Mouse (Mus musculus): ENCODE data around the gene Rnf220. TPM values are rescaled to one million over a fixed set of nuclear protein-coding genes. Genes with fewer than 3 reads are reported as not detected.

The Rnf220 gene
- polyA plus RNA-seq, 1 experiment from 2014 or later: 63.3 TPM

DNA sequence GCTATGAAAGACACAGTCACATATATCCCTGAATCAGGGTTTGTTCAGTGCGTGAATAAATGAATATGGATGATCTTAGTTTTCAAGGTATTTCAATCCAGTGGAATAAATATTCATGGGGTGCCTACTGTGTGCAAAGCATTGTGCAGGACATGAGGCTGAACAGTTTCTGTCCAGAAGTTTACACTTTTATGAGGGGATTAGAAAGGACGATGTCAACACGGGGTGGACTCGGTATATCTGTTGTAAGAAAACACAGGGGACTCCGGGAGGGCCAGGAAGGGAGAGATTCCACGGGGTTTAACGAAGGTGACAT is 135.3 kb downstream of the Rnf220 start:
- DNase-seq (ENCODE audit: low spot score, missing footprints) (no peak), ATAC-seq (ENCODE audit: low FRiP score) (peak; percentile 71)
- H3K27me3 ChIP-seq (ENCODE audit: control insufficient read depth, insufficient read depth, low read length): peaks cover 34% of the 10 kb centered on the region
- peak overlapping the region; percentile 27; the same call in 1 of the 2 replicates for H3K4me2 ChIP-seq
- H3K9ac ChIP-seq (ENCODE audit: low read length): no peak overlapping the region
- no peaks in the 10 kb centered on the region for H3K9me3 ChIP-seq (ENCODE audit: control insufficient read depth, low read length)
- no peak overlapping the region for H3K4me3 ChIP-seq (ENCODE audit: low read depth, low read length)
- H3K27ac ChIP-seq (ENCODE audit: low read depth, low read length): no peak overlapping the region; the same call in 1 of the 2 replicates
- WGBS: 10% methylated on average over 7 of the region's 7 CpGs
- H3K36me3 ChIP-seq (ENCODE audit: control insufficient read depth, insufficient read depth, low read length): no peaks in the 10 kb centered on the region
- H3K4me1 ChIP-seq (ENCODE audit: control insufficient read depth, insufficient read depth, low read length): peaks cover 22% of the 10 kb centered on the region

DNA sequence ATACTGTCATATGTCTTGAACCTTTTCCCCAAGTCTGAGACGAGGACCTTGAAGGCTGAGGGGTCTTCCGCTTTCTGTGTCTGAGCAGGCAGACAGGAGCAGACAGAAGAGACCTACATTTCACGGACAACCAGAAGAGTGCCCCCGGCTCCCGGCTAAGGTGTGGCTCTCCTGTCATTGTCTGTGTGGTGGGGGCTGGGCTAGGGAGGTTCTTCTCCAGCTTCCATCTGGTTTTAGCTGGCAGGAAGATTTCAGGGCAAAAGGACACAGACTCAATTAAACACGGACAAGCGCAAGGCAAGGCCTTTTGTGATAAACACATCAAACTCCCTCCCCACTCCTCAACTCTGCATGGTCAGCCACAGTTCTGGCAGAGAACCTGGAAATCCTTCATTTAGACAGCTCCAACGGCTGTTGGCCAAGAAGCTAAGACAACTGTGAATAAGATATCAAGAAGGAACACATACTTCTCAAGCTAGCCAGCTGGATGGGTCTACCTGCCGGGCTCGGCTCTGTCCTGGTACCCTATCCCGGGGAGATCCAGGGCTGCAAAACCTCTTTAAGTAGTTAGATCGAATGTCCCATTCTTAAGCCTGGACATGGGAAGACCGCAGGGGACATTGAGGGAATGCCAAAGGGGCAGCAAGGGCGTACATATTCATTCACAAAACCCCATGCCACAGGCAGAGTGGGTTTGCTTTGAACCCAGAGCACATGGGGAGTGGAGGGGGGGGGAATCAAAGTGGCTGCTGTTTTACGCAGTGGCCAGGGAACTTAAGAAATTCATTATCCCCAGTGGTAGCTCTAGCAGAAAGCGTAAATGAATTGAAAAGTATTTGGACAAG is 135.9 kb downstream of the Rnf220 start:
- Histone ChIP-seq H3K4me3 (ENCODE audit: low read depth, low read length) (no peak overlapping the region), H3K27ac (ENCODE audit: low read depth, low read length) (no peak overlapping the region), H3K9ac (ENCODE audit: low read length) (no peak overlapping the region), H3K9me3 (ENCODE audit: control insufficient read depth, low read length) (no peaks in the 10 kb centered on the region), H3K4me2 (no peak overlapping the region), H3K27me3 (ENCODE audit: control insufficient read depth, insufficient read depth, low read length) (peaks cover 39% of the 10 kb centered on the region), H3K36me3 (ENCODE audit: control insufficient read depth, insufficient read depth, low read length) (no peaks in the 10 kb centered on the region), H3K4me1 (ENCODE audit: control insufficient read depth, insufficient read depth, low read length) (peaks cover 22% of the 10 kb centered on the region)
- WGBS: 41% methylated on average over 16 of the region's 16 CpGs
- no peak for DNase-seq (ENCODE audit: low spot score, missing footprints)
- peak; percentile 51 for ATAC-seq (ENCODE audit: low FRiP score)

DNA sequence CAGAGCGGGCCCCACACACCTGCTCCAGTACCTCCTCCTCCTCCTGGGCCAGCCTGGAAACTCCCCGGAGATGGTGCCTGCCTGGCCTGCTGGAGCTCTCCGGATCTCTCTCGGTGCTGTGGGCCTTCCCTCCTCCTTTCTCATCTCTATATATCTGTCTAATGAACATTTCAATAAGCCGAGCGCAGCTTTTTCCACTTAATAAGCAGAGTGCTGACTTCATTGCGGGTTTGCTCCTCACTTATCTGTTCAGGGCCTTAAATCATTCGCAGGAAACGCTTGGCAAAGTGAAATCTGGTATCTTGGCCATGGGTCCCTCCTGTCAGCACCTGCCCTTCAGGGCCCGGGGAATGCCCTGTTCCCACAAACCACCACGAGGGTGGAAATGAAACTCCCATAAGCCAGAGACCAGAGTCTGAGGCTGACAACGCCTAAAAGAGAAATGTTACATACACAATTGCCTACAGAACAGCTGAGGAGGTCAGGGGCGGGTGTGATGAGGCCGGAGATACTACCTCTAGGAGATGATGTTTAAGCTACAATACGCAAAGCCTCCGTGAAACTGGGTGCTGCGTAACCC is 137.0 kb downstream of the Rnf220 start:
- no peak for ATAC-seq (ENCODE audit: low FRiP score)
- 85% methylated on average over 17 of the region's 17 CpGs for WGBS
- Histone ChIP-seq H3K4me3 (ENCODE audit: low read depth, low read length) (no peak overlapping the region), H3K27ac (ENCODE audit: low read depth, low read length) (no peak overlapping the region), H3K36me3 (ENCODE audit: control insufficient read depth, insufficient read depth, low read length) (no peaks in the 10 kb centered on the region), H3K27me3 (ENCODE audit: control insufficient read depth, insufficient read depth, low read length) (peaks cover 41% of the 10 kb centered on the region), H3K9ac (ENCODE audit: low read length) (no peak overlapping the region), H3K4me2 (no peak overlapping the region), H3K4me1 (ENCODE audit: control insufficient read depth, insufficient read depth, low read length) (peaks cover 22% of the 10 kb centered on the region), H3K9me3 (ENCODE audit: control insufficient read depth, low read length) (no peaks in the 10 kb centered on the region)
- no peak for DNase-seq (ENCODE audit: low spot score, missing footprints)

DNA sequence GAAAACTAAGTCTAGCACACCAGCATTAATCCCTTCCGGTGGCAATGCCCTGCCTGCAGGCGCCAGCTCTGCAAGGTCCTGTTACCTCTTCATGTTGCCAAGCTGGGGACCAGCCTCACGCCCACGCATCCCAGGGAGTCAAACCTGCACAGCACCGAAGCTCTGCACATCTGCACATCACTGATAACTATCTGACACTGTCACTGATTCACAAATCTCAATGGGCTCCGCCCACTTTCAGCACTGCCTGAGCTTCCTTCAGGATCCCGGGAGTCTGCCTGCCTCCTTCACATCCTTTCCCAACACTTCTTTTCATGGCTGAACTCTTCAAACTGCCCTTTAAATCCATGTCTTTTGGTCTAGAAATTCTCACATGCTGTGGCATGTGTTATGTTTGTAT is 138.9 kb downstream of the Rnf220 start:
- ATAC-seq (ENCODE audit: low FRiP score): no peak
- Histone ChIP-seq H3K27me3 (ENCODE audit: control insufficient read depth, insufficient read depth, low read length) (peaks cover 28% of the 10 kb centered on the region), H3K4me3 (ENCODE audit: low read depth, low read length) (no peak overlapping the region), H3K9me3 (ENCODE audit: control insufficient read depth, low read length) (no peaks in the 10 kb centered on the region), H3K36me3 (ENCODE audit: control insufficient read depth, insufficient read depth, low read length) (no peaks in the 10 kb centered on the region), H3K9ac (ENCODE audit: low read length) (no peak overlapping the region), H3K4me2 (no peak overlapping the region), H3K4me1 (ENCODE audit: control insufficient read depth, insufficient read depth, low read length) (peaks cover 25% of the 10 kb centered on the region), H3K27ac (ENCODE audit: low read depth, low read length) (no peak overlapping the region)
- DNase-seq (ENCODE audit: low spot score, missing footprints): no peak
- 68% methylated on average over 7 of the region's 7 CpGs for WGBS

DNA sequence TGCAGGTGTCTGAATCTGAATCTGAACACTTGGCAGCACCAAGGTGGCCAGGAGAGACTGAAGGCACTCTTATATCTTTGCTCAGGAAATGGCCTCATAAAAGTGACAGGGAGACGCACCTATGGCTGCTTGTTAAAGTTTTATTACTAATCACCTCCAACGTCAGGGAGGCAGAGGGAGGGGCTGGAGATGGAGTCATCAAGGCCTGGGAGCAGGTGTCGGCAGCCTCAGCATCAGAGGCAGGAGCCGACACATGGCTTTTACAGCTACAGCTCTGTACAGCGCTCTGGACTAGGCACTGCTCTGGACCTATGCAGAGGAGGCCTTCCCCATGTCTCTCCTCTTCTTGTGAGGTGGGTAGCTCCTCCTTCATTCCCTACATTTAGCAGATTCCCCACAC is 139.7 kb downstream of the Rnf220 start:
- Histone ChIP-seq H3K36me3 (ENCODE audit: control insufficient read depth, insufficient read depth, low read length) (no peaks in the 10 kb centered on the region), H3K4me3 (ENCODE audit: low read depth, low read length) (no peak overlapping the region), H3K9ac (ENCODE audit: low read length) (no peak overlapping the region), H3K4me1 (ENCODE audit: control insufficient read depth, insufficient read depth, low read length) (peaks cover 19% of the 10 kb centered on the region), H3K27ac (ENCODE audit: low read depth, low read length) (no peak overlapping the region), H3K27me3 (ENCODE audit: control insufficient read depth, insufficient read depth, low read length) (peaks cover 26% of the 10 kb centered on the region), H3K9me3 (ENCODE audit: control insufficient read depth, low read length) (no peaks in the 10 kb centered on the region), H3K4me2 (no peak overlapping the region)
- WGBS: 84% methylated on average over 5 of the region's 5 CpGs
- DNase-seq (ENCODE audit: low spot score, missing footprints): no peak
- ATAC-seq (ENCODE audit: low FRiP score): no peak

DNA sequence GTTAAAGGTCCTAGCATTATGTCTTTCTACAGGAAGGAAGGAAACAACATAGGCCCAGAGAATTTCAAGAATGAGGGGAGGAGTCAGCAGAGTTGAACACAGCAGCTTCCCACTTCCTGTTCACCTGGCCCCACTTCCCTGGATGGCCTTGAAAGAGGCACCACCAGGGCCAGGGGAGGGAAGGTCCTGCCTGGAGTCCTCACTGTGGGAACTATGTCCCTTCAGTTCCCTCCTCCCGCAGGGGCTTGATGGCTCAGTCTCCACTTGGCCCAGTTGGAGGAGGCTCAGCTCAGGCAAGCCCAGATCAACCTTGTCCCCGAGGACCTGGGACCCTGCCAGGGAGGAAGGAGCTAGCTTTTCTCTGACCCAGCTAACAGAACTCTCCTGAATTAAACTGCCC is 140.6 kb downstream of the Rnf220 start:
- no peaks in the 10 kb centered on the region for H3K9me3 ChIP-seq (ENCODE audit: control insufficient read depth, low read length)
- H3K4me1 ChIP-seq (ENCODE audit: control insufficient read depth, insufficient read depth, low read length): peaks cover 10% of the 10 kb centered on the region
- H3K4me3 ChIP-seq (ENCODE audit: low read depth, low read length): no peak overlapping the region
- H3K27me3 ChIP-seq (ENCODE audit: control insufficient read depth, insufficient read depth, low read length): peaks cover 26% of the 10 kb centered on the region
- H3K9ac ChIP-seq (ENCODE audit: low read length): no peak overlapping the region
- no peak overlapping the region for H3K4me2 ChIP-seq
- H3K27ac ChIP-seq (ENCODE audit: low read depth, low read length): no peak overlapping the region
- no peaks in the 10 kb centered on the region for H3K36me3 ChIP-seq (ENCODE audit: control insufficient read depth, insufficient read depth, low read length)
- WGBS: 83% methylated on average over 2 of the region's 2 CpGs
- DNase-seq (ENCODE audit: low spot score, missing footprints) (no peak), ATAC-seq (ENCODE audit: low FRiP score) (no peak)

DNA sequence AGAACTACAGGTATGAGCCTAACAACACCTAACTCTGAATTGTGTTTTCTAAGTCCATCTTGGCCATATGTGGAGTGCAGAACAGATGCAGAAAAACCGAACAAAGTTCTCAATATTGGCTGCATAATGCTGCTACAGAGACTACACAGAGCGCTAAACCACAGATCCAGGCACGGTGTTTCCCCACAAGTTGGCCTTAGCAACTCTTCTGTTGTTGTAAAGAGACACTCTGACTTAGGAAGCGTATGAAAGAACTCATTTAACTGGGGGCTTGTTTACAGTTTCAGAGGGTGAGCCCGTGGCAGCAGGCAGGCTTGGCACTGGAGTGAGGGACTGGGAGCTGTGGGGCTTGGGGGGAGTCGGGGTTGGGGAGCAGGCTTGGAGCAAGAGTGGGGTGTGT is 142.2 kb downstream of the Rnf220 start:
- H3K4me3 ChIP-seq (ENCODE audit: low read depth, low read length): no peak overlapping the region
- no peak overlapping the region for H3K4me2 ChIP-seq
- no peak overlapping the region for H3K9ac ChIP-seq (ENCODE audit: low read length)
- DNase-seq (ENCODE audit: low spot score, missing footprints) (no peak), ATAC-seq (ENCODE audit: low FRiP score) (no peak)
- peaks cover 6% of the 10 kb centered on the region; the same call in 1 of the 2 replicates for H3K4me1 ChIP-seq (ENCODE audit: control insufficient read depth, insufficient read depth, low read length)
- no peaks in the 10 kb centered on the region for H3K36me3 ChIP-seq (ENCODE audit: control insufficient read depth, insufficient read depth, low read length)
- H3K27ac ChIP-seq (ENCODE audit: low read depth, low read length): no peak overlapping the region
- 82% methylated on average over 6 of the region's 6 CpGs for WGBS
- H3K9me3 ChIP-seq (ENCODE audit: control insufficient read depth, low read length): no peaks in the 10 kb centered on the region
- peaks cover 17% of the 10 kb centered on the region; the same call in 1 of the 2 replicates for H3K27me3 ChIP-seq (ENCODE audit: control insufficient read depth, insufficient read depth, low read length)

DNA sequence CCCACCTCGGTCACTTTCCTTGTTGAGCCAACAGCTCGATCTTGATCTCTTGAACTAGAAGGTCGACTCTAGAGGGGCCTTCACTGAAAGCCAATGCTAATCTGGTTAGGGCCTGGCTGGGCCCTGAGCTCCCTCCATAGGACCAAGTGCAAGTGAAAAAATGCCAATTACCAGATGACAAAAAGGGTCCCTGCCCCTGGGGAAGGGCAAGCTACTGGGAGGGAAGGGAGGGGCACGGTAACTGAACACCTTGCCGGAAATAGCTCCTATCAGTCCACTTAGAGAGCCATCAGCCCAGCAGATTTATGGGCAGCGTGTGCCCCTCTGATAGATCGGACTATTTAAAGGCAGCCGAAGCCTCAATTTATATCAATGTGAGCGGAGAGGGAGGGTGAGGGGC is 143.9 kb downstream of the Rnf220 start:
- WGBS: 71% methylated on average over 9 of the region's 9 CpGs
- DNase-seq (ENCODE audit: low spot score, missing footprints) (no peak), ATAC-seq (ENCODE audit: low FRiP score) (no peak)
- Histone ChIP-seq H3K4me2 (no peak overlapping the region), H3K27ac (ENCODE audit: low read depth, low read length) (no peak overlapping the region), H3K4me1 (ENCODE audit: control insufficient read depth, insufficient read depth, low read length) (peaks cover 9% of the 10 kb centered on the region; the same call in 1 of the 2 replicates), H3K9ac (ENCODE audit: low read length) (no peak overlapping the region), H3K4me3 (ENCODE audit: low read depth, low read length) (no peak overlapping the region), H3K27me3 (ENCODE audit: control insufficient read depth, insufficient read depth, low read length) (peaks cover 19% of the 10 kb centered on the region; the same call in 1 of the 2 replicates), H3K9me3 (ENCODE audit: control insufficient read depth, low read length) (no peaks in the 10 kb centered on the region), H3K36me3 (ENCODE audit: control insufficient read depth, insufficient read depth, low read length) (no peaks in the 10 kb centered on the region)

DNA sequence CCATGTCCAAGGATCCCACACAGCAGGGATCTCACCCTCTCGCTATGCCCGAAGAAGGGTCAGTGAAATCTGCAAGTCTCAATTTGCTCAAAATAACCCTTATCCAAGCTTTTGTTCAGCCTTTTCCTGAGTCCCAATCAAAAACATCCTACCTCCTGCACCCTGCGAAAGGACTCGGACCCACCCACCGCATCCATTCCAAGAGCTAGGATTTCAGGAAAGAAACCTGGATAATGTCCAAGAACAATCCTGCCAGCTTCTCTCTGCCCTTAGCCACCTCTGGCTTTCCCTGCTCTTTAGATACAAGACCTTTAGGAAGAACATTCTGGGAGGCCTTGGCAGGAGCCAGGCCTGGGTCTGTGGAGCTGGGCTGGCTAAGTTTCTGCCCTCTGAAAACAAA is 144.8 kb downstream of the Rnf220 start:
- Histone ChIP-seq H3K27me3 (ENCODE audit: control insufficient read depth, insufficient read depth, low read length) (peaks cover 15% of the 10 kb centered on the region; the same call in 1 of the 2 replicates), H3K4me1 (ENCODE audit: control insufficient read depth, insufficient read depth, low read length) (peaks cover 9% of the 10 kb centered on the region; the same call in 1 of the 2 replicates)
- 77% methylated on average over 5 of the region's 5 CpGs for WGBS

More for the DNA sequence above, 144.8 kb downstream of the Rnf220 start:
- H3K4me3 ChIP-seq (ENCODE audit: low read depth, low read length): no peak overlapping the region
- H3K9ac ChIP-seq (ENCODE audit: low read length): no peak overlapping the region
- no peak overlapping the region for H3K4me2 ChIP-seq
- H3K36me3 ChIP-seq (ENCODE audit: control insufficient read depth, insufficient read depth, low read length): no peaks in the 10 kb centered on the region
- no peak overlapping the region for H3K27ac ChIP-seq (ENCODE audit: low read depth, low read length)
- no peak for ATAC-seq (ENCODE audit: low FRiP score)
- DNase-seq (ENCODE audit: low spot score, missing footprints): no peak
- H3K9me3 ChIP-seq (ENCODE audit: control insufficient read depth, low read length): no peaks in the 10 kb centered on the region
